Mouse (Mus musculus) cerebellum, adult (tissue): ENCODE data around the gene Shbg.

Experiments
- ATAC-seq: cut with Nextera tagmentation; 2 replicates; pipeline ENCODE4 v1.9.2; 2017; ENCODE audit warnings: mild to moderate bottlenecking, moderate library complexity, mixed read lengths; ENCODE audit not compliant: insufficient number of reproducible peaks, low FRiP score, low TSS enrichment

Gene Shbg

DNA sequence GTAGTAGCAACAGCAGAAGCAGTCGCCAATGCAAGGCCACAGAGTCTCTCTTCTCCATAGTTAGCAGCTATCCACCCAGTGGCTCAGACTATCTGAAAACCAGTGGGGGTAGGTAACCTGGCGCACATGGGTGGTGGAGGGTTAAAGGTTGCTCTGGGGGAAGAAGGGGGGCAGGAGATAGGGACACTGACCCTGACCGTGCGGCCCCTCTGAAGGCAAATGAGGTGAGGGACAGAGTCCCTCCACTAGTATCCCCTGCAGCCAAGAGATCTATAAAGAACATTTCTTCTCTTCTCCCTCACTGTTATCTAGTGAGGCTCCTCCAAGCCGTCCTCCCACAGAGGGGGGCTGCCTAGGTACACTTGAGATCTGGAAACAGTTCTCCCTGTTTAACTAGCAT is at the start of gene Shbg:
Shbg (minus strand) TSS at position 101 of the 400 bp plus-strand sequence.
- ATAC-seq, result no peak

DNA sequence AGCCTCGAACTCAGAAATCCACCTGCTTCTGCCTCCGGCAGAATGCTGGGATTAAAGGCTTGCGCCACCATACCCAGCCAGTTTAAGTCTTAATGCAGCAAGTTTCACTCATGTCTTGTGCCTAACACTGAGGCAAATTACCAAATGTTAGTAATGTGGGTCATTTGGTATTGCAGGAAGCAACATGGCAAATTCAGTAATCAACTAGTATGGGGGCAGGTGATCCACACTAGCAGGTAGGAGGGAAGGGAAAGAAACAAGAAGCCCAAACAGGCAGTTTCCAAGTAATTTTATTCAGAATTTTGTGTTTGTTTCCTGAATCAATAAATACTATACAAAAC is 48.9 kb upstream of the Shbg start:
- ATAC-seq, result no peak

DNA sequence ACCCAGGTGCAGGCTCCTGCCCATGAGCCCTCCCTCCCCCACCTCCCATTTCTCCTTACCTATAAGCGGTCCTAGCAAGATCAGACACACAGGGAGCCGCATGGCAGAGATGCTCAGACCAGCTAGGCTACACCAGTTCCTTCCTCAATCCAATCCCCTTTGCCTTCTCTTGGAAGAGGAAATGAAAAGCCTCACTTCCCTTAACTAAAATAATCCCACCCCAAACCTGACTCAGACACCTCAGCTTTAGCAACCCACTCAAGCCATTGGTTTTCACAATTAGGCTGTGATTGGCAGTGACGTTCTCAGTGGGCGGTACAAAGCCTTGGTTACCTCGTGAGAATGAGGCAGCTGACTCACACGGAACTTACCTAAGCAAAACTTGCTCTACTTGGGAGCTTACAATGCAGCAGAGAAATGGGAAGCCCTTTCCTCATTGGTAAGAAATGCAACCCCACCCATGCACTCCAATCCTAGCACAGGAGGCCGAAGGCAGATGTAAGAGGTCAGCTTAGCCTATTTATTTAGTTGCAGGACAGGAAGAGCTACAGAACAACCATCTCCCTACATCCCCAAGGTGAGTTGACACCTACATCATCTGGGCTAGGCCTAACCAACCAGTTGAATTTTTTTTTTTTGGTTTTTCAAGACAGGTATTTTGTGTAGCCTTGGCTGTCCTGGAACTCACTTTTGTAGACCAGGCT is 48.4 kb upstream of the Shbg start, which contains the start of gene Cd68:
Cd68 (minus strand) TSS at position 193 of the 704 bp plus-strand sequence.
- ATAC-seq, result no peak

DNA sequence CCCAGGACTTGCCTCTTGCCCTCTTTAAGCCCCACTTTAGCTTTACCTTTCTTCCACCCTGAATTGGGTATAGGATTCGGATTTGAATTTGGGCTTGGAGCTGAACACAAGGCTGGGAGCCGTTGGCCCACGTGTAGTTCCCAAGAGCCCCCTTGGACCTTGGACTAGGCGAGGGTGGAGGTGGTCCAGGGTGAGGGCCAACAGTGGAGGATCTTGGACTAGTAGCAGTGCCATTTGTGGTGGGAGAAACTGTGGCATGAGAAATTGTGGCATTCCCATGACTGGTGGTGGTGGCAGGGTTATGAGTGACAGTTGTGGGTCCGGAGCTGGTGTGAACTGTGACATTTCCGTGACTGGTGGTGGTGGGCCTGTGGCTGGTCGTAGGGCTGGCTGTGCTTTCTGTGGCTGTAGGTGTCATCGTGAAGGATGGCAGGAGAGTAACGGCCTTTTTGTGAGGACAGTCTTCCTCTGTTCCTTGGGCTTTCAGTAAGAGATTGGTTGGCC is 47.8 kb upstream of the Shbg start:
- no peak for ATAC-seq

DNA sequence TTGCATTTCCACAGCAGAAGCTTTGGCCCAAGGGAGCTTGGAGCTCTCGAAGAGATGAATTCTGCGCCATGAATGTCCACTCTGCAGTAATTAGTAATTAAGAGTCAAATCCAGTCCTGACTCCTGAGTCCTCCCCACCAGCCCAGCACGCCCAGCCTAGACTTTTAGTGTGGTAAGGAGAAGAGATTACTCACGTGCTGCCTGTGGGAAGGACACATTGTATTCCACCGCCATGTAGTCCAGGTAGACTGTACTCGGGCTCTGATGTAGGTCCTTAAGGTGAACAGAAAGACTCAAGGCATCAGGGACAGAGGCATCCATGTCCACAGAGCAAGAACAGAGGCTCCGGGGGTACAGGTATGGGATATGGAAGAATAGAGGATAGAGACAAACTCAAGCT is 47.1 kb upstream of the Shbg start:
- ATAC-seq, result no peak

DNA sequence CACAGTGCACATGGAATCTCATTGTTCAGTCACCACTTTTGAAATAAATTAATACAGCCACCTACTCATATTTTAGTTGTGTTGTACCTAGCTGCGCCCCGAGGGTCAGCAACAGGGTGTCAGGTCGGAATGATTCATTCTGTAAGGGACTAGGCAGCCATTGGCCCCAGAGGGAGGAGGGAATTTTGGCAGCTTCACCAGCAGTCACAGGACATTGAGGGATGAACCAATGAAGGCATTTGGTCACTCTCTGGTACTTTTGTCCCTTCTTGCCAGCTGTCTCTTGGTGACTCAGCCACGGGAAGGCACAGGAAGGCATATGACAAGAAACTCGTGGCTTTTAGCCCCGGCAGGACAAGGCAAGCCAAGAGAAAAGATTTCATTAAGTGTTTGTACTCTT is 46.1 kb upstream of the Shbg start:
- no peak for ATAC-seq

DNA sequence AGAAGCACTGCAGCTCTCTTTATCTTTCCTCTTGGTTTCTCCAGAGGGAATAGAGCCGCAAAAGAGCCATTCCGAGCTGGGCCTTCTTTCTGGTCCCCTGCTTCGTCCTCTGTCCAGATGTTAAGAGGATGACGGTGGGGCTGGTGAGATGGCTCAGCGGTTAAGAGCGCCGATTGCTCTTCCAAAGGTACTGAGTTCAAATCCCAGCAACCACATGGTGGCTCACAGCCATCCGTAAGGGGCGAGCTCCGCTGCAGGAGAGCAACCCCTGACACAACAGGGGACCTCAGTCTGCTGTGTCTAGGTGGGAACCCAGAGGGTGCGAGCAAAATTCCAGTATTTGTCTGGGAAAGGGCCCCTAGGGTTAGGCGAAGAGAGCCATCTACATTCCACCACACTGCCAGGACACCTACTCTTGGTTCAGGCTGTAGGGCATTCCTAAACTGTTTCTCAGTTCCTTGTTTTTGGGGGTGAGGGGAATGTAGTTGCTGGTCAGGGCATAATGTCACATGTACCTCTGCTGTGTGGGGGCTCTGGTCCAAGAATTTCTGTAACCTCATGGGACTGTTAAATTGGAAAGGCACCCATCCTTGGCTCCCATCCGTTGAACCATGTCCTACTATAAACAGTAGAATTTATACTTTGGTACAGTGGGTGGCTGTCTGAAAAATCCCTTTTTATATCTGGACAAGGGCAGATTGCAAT is 45.4 kb upstream of the Shbg start:
- ATAC-seq, result no peak

DNA sequence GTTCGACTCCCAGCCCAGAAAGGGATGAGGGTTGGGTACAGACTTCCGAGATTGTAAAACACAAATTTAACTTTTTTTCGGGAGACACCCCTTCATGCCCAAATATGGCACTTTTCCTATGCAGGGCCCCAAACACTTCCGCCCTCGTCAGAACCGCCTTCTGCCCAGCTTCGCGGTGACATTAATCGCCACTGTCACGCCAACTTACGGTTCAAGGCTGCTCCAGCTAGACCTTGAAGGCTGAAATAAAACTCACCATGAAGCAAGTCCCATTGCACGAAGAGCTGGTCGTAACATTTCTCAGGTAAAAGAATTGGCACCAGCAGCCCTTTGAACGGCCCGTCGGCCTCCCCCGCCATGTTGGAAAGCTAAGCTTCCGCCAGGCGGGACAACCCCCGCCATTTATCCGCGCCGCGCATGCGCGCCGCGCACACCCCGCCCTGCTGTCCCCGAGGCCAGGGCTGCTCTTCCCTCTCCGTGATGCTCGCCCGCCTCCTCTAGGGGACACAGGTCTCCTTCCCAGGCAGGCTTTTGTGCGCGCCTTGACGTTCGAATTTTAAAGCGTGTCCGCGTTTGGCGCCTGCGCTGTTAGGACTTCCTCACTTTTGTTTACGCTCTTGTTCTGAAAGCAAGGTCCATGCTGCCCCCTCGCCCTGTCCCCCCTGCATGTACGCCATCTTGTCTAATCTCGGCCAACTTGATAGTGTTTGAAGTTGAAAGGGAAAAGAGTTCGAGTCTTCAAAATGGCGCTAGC is 44.7 kb upstream of the Shbg start, which contains the start of gene Mpdu1:
Mpdu1 (minus strand) TSS at position 430 of the 754 bp plus-strand sequence.
- peak; percentile 90 for ATAC-seq

DNA sequence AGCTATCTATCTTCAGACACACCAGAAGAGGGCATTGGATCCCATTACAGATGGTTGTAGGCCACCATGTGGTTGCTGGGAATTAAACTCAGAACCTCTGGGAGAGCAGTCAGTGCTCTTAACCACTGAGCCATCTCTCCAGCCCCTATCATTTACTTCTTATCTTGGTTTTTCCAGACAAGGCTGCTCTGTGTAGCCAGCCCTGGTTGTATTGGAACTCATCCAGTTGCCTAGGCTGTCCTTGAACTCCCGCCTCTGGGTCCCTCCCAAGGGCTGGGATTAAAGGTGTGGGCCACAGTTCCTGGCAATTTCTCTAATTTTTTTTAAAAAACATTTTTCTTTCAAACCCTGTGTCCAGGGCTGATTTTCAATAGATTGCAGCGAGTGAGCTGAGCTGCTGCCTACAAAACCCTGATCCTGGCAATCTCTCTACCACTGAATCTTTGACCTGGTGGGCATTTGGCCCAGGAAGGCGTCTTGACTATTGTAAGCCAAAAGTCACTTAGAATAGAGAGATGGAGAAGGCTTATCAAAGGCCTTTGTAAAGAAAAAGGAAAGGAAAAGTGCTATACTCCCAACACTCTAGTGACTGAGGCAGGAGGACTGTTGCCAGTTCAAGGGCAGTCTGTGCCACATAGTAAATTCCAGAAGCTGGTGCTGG is 43.6 kb upstream of the Shbg start:
- ATAC-seq, result no peak

DNA sequence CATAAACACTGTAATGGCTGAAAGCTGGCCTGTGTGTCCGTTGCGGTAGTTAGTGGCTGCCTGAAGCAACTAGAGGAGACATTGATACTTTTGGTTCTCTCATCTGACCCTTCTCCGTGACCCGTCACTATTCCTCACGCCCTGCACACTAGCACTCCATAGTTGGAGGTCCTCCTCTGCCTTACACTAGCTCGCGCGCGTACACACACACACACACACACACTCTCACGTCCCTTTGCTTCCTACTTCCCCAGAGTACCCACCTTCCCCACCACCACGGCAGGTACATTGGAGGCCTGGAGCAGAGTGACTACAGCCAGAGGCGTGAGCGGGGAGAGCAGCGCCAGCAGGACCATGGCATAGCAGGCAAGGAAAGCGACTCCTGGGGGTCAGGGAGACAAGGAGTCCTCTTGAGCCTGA is 39.8 kb upstream of the Shbg start:
- ATAC-seq, result no peak

DNA sequence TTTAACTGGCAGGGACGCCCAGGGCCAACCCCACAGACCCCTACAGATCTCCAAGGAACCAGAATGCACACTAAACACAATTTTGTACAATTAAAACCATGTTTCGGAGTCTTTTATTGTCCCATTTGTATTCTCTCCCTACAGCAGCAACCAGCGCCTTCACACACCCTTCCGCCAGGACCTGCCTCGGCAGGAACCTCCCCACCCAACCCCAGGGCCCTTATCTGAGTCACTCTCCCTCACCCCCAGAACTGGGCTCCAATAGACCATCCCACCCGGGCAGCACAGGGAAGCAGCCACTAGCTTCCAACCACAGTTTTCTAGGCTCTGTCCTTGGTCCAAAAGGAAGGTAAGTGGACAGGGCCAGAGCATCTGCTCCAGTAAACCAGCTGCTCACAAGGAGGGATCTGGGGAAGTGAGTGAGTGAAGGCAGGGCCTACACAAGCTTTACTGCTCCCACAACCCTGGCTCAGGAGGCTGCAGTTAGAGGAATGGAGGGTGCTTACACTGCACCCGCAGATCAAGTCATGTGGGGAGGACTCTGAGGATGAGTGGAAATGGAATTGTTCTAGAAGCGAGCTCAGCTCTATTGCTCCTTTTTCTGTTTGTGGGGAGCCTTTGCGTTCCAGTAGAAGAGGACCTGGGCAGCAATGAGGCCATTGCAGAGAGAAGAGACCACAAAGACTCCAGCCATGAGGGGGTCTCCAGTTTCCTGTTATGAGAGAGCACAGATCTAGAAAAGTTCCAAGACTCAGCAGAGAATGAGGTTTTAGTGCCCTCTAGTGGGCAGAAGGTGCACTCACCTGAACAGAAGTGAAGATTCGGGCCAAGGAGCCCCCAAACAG is 39.1 kb upstream of the Shbg start:
- ATAC-seq, result no peak

DNA sequence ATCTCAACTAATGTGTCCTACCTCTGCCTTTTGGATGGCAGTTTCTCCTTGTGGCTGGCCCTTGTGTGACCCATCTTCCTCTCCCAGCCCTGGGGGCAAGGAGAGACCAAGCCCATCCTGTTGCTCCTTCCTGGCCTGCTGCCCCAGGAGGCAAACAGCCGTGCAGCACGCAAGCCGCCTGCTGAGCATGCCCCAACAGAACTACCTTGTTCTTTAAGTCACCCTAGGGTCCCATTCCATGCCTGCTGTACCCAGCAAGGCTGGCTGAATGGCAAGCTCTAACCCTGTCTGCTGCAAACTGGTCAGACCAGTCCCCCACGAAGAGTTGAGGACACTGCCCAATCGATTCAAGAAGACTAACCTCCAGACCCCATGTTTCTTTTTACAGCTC is 38.4 kb upstream of the Shbg start:
- no peak for ATAC-seq

DNA sequence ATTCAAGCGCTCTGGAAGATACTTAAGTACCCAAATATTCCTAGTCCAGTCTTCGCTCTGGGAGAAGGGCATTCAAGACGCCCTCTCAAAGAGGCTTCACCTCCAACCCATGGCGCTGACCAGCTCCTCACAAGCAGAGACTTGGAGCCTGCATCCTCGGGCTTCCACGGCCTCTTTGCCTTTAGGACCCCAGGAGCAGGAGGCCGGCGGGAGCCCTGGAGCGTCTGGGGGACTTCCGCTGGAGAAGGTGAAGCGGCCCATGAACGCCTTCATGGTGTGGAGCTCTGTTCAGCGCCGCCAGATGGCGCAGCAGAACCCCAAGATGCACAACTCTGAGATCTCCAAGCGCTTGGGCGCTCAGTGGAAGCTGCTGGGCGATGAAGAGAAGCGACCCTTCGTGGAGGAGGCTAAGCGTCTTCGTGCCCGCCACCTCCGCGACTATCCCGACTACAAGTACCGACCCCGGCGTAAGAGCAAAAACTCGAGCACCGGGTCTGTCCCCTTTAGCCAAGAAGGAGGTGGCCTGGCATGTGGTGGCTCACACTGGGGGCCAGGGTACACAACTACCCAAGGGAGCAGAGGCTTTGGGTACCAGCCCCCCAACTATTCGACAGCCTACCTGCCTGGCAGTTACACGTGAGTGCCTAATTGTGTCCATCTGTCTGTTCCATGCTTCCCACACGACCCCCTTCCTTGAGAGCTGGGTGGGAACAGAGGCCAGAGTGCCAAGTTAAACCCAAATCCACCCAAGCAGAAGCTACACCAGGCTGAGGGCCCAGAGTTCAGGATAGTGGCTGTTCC is 37.8 kb upstream of the Shbg start, which contains the start of gene Sox15:
Sox15 (plus strand) TSS at position 51 of the 801 bp plus-strand sequence.
- ATAC-seq, result 0 out of 2 replicates have a peak, but pooled peaks have one; percentile 56

DNA sequence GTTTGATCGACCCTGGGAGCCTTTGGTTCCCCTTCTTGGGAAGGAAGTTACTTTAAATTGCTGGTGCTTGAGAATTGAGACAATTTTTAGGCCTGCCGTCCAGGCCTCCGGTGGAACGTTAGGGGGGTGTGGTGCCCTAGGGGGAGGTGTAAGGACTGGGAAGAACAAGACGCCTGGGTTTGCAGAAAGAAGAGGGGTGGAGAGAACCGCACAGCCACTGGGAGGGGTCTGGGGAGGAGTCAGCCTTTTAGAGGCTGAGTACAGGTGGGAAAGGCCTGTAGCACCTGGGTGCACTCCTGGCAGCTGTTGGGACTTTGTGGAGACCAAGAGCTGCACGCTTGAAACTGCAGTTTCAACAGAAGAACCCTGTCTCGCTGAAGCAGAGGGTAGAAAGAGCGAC is 37.1 kb upstream of the Shbg start:
- ATAC-seq, result no peak

DNA sequence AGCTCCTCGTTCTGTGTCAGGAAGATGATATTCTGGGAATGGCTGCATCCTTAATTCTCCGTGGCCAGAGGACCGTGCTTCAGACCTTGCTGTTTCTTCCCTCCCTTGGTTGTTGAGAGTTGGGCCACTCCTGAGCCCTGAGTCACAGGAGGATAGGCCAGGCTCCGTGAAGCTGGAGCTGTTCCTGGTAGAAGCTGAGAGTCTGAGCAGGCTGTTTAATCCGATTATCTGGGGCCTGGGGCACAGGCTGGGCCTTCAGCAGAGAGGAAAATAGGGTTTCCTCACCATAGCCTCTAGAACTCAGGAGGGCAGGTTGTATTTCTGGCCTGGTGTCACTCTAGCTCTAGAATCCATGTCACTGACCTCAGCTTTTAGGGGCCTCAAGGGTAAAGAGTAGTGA is 35.7 kb upstream of the Shbg start:
- ATAC-seq, result no peak

DNA sequence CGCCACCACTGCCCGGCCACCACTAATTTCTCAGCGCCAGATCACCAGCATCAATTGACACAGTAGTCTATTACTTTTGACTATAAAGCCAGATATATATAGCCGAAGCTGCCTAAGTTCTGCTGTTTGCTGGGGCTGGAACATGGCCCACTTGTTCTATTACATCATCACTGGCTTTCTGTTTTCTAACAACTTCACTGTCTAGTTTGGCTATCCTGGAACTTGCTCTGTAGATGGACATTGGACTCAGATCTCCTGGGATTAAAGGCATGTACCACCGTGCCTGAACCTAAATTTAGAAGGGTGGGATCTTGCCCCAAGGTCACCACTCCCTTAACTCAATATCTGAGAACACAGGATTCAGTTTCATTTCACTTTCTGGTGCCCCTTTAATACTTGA is 28.2 kb upstream of the Shbg start:
- no peak for ATAC-seq

DNA sequence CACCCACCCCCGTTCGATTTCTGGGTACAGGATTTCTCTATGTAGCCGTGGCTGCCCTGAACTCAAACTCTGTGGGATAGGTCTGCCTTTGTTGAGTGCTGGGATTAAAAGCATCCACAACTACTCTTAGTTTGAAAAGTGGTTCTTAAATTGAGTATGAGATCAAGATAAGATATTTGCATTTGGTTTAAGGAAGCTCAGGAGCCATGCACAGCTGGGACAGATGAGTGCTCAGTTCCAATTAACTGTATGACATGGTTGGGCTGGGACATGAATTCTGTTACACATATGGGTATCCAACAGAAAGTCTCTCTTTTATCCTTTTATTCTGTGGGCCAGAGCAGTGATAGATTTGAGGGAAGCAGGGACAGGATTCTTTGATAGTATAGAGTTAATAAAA is 17.8 kb upstream of the Shbg start:
- ATAC-seq, result no peak

DNA sequence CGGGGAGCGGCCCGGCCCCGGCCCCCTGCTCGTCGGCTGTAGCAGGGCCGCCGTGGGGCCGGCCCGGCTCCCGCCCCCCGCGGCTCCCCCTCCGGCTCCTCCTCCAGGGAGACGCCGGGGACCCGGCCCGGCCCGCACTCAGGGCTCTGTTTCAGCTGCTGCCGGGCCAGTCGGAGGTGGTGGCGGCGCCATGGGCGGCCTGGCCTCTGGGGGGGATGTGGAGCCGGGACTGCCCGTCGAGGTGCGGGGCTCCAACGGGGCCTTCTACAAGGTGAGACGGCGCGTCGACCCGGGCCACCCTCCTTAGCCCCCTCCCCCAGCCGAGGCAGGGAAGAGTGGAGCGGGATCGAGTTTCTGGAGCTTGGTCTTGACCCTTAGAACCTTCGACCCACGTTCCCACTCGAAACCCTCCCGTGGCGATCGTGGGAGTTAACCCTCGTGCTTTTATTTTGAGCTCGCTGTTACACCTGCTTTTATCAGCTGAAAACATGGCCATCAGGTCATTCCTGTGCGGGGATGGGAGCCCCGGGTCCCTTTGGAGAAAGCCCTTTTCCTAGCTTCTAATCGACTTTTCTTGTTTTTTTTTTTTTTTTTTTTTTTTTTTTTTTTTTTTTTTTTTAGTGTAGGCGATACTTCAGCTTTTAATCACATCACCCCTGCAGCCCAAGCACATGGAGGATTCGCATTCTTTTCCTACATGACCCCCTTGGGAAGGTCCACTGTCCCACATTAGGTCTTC is 15.6 kb upstream of the Shbg start:
- ATAC-seq, result no peak
